Mouse (Mus musculus) heart, embryonic 11.5 days (tissue): ENCODE measurements around the gene Dand5. TPM values are rescaled to one million over a fixed set of nuclear protein-coding genes. Genes with fewer than 3 reads are reported as not detected.
"Not testable (repeated sequence)": the region's sequence is repeated elsewhere in the genome, so short reads cannot be mapped to it uniquely, and the experiment has no call there.

Experiments used
- ATAC-seq: fragments of 200-750 bp; cut with Nextera tagmentation; replicated peaks from 2 replicates; pipeline ENCODE4 v1.8.0; 2017; ENCODE audit warnings: moderate library complexity; ENCODE audit not compliant: insufficient number of reproducible peaks, low FRiP score, low TSS enrichment
- H3K27ac ChIP-seq: fragments of 300-500 bp; sonication (generic); 2 replicates; pipeline ENCODE4 v1.5.1; 2014; ENCODE audit warnings: mild to moderate bottlenecking, low read depth, low read length
- H3K27me3 ChIP-seq: fragments of 300-500 bp; sonication (generic); 2 replicates; pipeline ENCODE4 v1.6.1; 2014; ENCODE audit warnings: mild to moderate bottlenecking, low read length, mixed read lengths; ENCODE audit not compliant: control insufficient read depth, insufficient read depth
- H3K36me3 ChIP-seq: fragments of 300-500 bp; sonication (generic); 2 replicates; pipeline ENCODE4 v1.6.1; 2014; ENCODE audit warnings: mild to moderate bottlenecking, low read length, moderate library complexity, mixed read lengths; ENCODE audit not compliant: control insufficient read depth, insufficient read depth
- H3K4me1 ChIP-seq: fragments of 300-500 bp; sonication (generic); 2 replicates; pipeline ENCODE4 v1.6.1; 2014; ENCODE audit warnings: low read length; ENCODE audit not compliant: control insufficient read depth, insufficient read depth
- H3K4me2 ChIP-seq: fragments of 300-500 bp; sonication (generic); 2 replicates; pipeline ENCODE4 v1.6.1; 2014; ENCODE audit warnings: mild to moderate bottlenecking, moderate library complexity
- H3K4me3 ChIP-seq: fragments of 300-500 bp; sonication (generic); 2 replicates; pipeline ENCODE4 v1.5.1; 2014; ENCODE audit warnings: low read depth, low read length
- H3K9ac ChIP-seq: fragments of 300-500 bp; sonication (generic); 2 replicates; pipeline ENCODE4 v1.6.1; 2014; ENCODE audit warnings: mild to moderate bottlenecking, low read depth, low read length, moderate library complexity
- H3K9me3 ChIP-seq: fragments of 300-500 bp; sonication (generic); replicated peaks from 2 replicates; pipeline ENCODE4 v1.6.1; 2016; ENCODE audit warnings: low read length; ENCODE audit not compliant: control insufficient read depth
- WGBS: fragments of 180-500 bp; shearing (Covaris S2); extraction: QIAGEN DNeasy Blood & Tissue Kit; methylation state at CpG from one replicate; pipeline ENCODE4 v1.1.7; 2014; ENCODE audit not compliant: insufficient replicate concordance; 5-methylcytosine and 5-hydroxymethylcytosine counted together
- polyA plus RNA-seq: library from polyadenylated mRNA; unstranded; fragments of >200 nt; fragmentation: Nextera tagmentation; extraction: Ambion mirVana; gene quantifications from 2 replicates; pipeline ENCODE4 v1.2.1, GENCODE M21; 2014

Dand5 gene
- polyA plus RNA-seq, 1 experiment from 2014 or later, result 5.0 TPM

- peak overlapping the region; percentile 44 for H3K4me2 ChIP-seq
- no peak overlapping the region for H3K27ac ChIP-seq
- H3K36me3 ChIP-seq, result peaks cover 46% of the 10 kb centered on the region
- H3K27me3 ChIP-seq, result no peaks in the 10 kb centered on the region
- H3K4me3 ChIP-seq, result no peak overlapping the region
- no peak for ATAC-seq
- 62% methylated on average over 8 of the region's 8 CpGs for WGBS
- no peak overlapping the region for H3K9ac ChIP-seq
- no peaks in the 10 kb centered on the region for H3K9me3 ChIP-seq
- peaks cover 19% of the 10 kb centered on the region for H3K4me1 ChIP-seq
Observed at GRCm38 (mm10) chr8:84837149-84837911, 14.7 kb upstream of the Dand5 start.

- no peaks in the 10 kb centered on the region for H3K9me3 ChIP-seq
- H3K4me2 ChIP-seq, result no peak overlapping the region
- H3K36me3 ChIP-seq, result peaks cover 38% of the 10 kb centered on the region
- no peak for ATAC-seq
- H3K27me3 ChIP-seq, result no peaks in the 10 kb centered on the region
- H3K4me1 ChIP-seq, result peaks cover 19% of the 10 kb centered on the region
- WGBS, result 75% methylated on average over 10 of the region's 10 CpGs
- H3K4me3 ChIP-seq, result no peak overlapping the region
- no peak overlapping the region for H3K9ac ChIP-seq
- H3K27ac ChIP-seq, result no peak overlapping the region
Observed at GRCm38 (mm10) chr8:84834866-84835855, 12.5 kb upstream of the Dand5 start.

DNA sequence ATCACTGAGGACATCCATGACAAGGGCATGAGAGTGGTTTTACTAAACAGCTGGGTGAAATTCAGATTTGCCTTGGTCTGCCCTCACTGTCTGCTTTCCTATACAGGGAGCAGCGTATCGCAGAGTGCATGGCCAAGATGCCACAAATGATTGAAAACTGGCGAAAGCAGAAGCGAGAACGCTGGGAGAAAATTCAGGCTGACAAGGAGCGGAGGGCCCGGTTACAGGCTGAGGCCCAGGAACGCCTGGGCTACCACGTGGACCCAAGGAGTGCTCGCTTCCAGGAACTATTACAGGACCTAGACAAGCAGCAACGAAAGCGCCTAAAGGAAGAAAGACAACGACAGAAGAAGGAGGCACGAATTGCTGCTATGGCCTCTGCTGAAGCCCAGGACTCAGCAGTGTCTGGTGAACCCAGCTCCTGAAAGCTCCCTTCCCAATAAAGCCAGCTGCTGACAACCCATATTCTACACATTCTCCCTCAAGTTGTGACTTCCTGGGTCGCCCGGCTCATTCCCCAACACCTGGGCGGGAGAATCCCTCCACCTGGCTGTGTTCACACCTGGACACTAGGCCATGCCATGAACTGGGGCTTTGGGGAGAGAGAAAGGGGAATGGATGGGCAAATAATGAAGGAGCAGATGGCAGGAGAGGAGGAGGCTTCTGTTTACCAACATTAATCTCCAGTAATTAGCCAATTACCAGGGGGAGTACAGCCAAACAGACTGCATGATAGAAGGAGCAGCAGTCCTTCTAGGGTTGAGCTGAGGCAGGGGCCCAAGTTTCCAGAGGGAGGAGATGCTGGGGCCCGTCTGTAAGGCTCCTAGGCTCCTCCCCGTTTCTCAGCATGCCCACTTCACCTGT is 11.6 kb upstream of the Dand5 start:
- Histone ChIP-seq H3K36me3 (peaks cover 38% of the 10 kb centered on the region), H3K4me1 (peaks cover 13% of the 10 kb centered on the region), H3K27ac (no peak overlapping the region), H3K27me3 (no peaks in the 10 kb centered on the region), H3K4me3 (no peak overlapping the region), H3K4me2 (no peak overlapping the region), H3K9me3 (no peaks in the 10 kb centered on the region), H3K9ac (no peak overlapping the region)
- no peak for ATAC-seq
- 87% methylated on average over 19 of the region's 19 CpGs for WGBS

GRCm38 (mm10) chr8:84832759-84833742 is 10.4 kb upstream of the Dand5 start:
- H3K4me3 ChIP-seq, result peak overlapping the region; percentile 92
- H3K27ac ChIP-seq, result peak overlapping the region; percentile 96
- no peak for ATAC-seq
- H3K9ac ChIP-seq, result peak overlapping the region; percentile 99
- H3K36me3 ChIP-seq, result peaks cover 32% of the 10 kb centered on the region
- peaks cover 12% of the 10 kb centered on the region for H3K4me1 ChIP-seq
- H3K9me3 ChIP-seq, result no peaks in the 10 kb centered on the region
- no peaks in the 10 kb centered on the region for H3K27me3 ChIP-seq
- H3K4me2 ChIP-seq, result peak overlapping the region; percentile 61
- WGBS, result 58% methylated on average over 10 of the region's 10 CpGs

DNA sequence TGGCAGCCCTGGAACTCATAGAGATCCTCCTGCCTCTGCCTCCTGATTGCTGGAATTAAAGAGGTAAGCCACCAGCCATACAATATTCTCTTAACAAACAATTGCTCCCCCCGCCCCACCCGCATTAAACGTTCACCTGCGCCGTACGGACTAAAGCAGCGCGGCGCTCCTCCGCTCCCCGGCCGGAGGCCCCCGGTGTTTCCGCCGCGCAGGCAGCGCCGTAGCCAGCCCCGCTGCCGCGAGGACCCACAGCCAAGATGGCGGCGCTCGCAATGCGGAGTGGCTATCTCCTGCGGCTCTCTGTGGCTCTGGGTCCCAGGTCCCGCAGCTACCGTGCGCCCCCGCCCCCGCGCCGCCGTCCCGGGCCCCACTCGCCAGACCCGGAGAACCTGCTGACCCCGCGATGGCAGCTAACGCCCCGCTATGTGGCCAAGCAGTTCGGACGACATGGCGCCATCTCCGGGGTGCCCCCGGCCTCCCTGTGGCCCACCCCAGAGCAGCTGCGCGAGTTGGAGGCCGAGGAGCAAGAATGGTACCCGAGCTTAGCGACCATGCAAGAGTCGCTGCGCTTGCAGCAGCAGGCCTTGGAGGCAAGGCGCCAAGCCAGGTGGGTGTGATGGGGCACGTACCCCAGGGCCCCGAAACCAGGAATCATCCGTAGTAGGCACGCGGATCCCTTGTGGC is 9.6 kb upstream of the Dand5 start:
- peak overlapping the region; percentile 61 for H3K4me2 ChIP-seq
- peaks cover 12% of the 10 kb centered on the region for H3K4me1 ChIP-seq
- H3K9me3 ChIP-seq, result no peaks in the 10 kb centered on the region
- H3K4me3 ChIP-seq, result peak overlapping the region; percentile 92
- peak overlapping the region; percentile 99 for H3K9ac ChIP-seq
- H3K27me3 ChIP-seq, result no peaks in the 10 kb centered on the region
- H3K36me3 ChIP-seq, result peaks cover 23% of the 10 kb centered on the region
- whole genome bisulfite sequencing, result 1% methylated on average over 59 of the region's 59 CpGs
- peak overlapping the region; percentile 96 for H3K27ac ChIP-seq
- peak; percentile 75 for ATAC-seq

DNA sequence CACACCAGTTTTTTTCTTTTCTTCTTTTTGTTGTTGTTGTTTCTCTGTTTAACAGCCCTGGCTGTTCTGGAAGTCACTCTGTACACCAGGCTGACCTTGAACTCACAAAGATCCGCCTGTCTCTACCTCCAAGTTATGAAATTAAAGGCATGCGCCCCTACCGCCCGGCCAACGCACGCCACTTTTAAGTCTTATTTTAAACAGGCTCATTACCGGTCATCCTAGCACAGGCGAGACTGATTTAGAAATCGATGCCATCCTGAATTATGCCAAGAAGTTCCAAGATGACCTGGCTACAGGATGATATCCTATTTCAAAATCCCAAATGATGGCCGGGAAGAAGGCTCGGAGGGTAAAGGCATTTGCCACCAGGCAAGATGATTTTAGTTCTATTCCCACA is 8.9 kb upstream of the Dand5 start, which contains the start of gene Gadd45gip1:
TSS of gene Gadd45gip1 (plus strand) at position 33 of the 400 bp plus-strand sequence.
- H3K9me3 ChIP-seq, result no peaks in the 10 kb centered on the region
- H3K9ac ChIP-seq, result peak within 1 kb of the TSS; percentile 99
- no peak for ATAC-seq
- H3K4me2 ChIP-seq, result peak within 1 kb of the TSS; percentile 61
- peaks cover 16% of the 10 kb centered on the region for H3K36me3 ChIP-seq
- H3K27me3 ChIP-seq, result no peaks in the 10 kb centered on the region
- WGBS, result 62% methylated on average over 11 of the region's 11 CpGs
- peaks cover 12% of the 10 kb centered on the region for H3K4me1 ChIP-seq
- H3K4me3 ChIP-seq, result peak within 1 kb of the TSS; percentile 92
- peak within 1 kb of the TSS; percentile 96 for H3K27ac ChIP-seq

- not testable (repeated sequence) for H3K9me3 ChIP-seq, H3K36me3 ChIP-seq, H3K27ac ChIP-seq, H3K9ac ChIP-seq, H3K27me3 ChIP-seq, ATAC-seq, H3K4me2 ChIP-seq, H3K4me3 ChIP-seq
- H3K4me1 ChIP-seq, result peaks cover 10% of the 10 kb centered on the region
- 61% methylated on average over 1 of the region's 2 CpGs for WGBS
Observed at GRCm38 (mm10) chr8:84826518-84826917, 3.9 kb upstream of the Dand5 start.
